Mouse (Mus musculus): ENCODE results near the gene Zc3h8.

Zc3h8 gene

DNA sequence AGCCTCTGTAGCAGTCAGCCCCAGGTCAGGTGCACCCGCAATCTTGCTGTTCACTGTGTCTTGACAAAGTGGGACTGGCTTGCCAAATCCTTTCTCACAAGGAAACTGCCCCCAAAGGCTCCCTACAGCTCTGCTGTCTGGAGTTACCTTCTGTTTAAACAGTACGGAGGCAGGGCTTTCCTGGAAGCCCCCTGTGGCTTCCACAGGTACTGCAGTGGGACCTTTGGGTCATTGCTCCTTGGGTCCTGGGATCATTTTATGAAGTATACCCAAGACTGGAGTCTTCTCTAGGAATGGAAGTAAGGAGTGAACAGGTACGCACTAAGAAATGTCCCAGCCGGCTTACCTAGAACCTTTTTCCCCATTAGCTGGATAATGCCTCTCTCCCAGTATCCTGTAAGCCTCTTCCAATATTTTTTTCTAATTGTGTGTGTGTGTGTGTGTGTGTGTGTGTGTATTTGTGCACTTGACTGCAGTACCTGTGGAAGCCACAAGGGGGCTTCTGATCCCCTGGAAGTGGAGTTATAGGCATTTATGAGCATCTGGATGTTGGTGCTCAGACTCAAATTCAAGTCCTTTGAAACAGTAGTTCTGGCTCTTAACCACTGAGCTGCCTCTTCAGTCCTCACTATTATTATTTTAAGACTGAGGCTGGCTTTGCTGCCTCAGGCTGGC, 53.1 kb downstream of the Zc3h8 start:
- no peak for DNase-seq

DNA sequence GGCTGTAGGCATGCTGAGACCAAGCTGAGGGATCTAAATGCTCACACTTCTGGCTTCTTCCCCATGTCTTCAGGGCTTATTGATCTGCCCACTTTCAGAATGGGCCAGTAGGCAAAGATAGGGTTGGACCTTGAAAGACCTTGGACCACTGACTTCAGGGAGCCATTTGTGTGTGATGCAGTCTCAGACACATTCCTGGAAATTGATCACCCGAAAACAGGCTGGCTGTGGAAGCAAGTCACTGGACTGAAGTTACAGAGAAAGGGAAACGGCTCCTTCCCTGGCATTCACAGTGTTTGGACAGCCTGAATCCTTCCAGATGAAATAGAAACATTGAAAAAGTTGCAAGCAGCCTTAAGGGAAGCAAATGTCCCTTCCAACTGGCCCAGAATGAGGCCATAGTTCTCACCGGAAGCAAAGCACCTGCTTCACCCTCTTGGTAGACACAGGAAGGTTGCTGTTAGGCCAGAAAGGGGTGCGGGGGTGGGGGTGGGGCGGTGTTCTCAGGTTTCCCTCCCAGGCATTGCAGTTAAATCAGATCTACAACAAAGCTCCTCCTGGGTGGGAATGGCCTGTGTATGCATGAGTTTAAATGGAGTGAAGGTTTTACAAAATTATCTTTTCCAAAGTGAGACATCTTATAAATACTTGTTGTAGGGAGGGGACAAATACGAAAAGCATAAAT, 55.9 kb downstream of the Zc3h8 start:
- no peak for DNase-seq

DNA sequence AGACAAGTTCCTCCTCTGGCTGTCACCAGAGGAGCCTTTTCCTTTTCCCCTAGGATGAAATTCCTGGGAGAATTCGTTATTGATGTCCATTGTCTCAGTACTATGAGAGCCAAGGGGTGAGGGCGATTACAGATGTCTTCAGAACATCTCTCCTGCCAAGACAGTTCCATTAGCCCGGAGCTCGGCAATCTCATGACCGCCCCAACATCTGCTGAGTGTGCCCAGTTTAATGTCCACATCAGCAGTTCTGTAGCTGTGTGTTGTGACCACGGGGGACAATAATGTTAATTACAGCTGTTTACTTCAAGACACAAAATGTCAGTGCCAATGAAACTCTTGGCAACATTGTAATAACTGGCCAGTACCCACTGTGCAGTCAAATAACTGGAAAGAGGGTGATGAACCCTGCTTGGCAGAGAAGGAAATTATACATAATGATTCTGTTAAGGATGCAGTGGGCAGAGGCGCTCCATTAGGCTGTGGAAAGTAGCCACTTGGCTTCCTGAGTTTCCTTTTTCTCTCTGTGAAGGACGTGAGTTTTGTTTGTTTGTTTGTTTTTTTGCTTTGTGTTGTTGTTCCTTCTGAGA, 58.6 kb downstream of the Zc3h8 start:
- no peak for DNase-seq

DNA sequence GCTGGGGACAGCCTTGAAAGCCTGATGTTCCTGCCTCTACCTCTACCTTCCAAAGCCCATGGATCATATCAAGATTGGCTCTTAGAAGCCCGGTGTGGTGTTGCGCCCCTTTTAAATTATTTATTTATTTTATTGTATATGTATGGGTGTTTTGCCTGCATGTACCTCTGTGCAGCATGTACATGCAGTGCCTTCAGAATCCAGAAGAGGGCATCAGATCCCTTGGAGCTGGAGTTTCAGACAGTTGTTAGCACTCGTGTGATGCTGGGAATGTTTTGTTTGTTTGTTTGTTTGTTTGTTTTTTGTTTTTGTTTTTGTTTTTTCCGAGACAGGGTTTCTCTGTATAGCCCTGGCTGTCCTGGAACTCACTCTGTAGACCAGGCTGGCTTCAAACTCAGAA, 62.6 kb downstream of the Zc3h8 start:
- DNase-seq, result no peak

Measured in cerebellum, adult 9-11 months (tissue).